Comparison of ENCODE assay signal across 9 mouse cellular contexts in genomic region chr11:110268244-110268844, GRCm38 (mm10). TPM values are rescaled to one million over a fixed set of nuclear protein-coding genes. Genes with fewer than 3 reads are reported as not detected.
DNase-seq lines count a peak whose midpoint lies in the region; ATAC-seq and TF ChIP-seq lines count a peak whose summit lies in the region.
"Had no signal": no experiment of that assay in that cellular context is flagged by ENCODE, and none has a peak within 500 bp of the region (broad histone marks: within the 10 kb centered on the region; RNA-seq: fewer than 3 reads in every experiment).

No protein-coding gene starts in this region.

- H3K9ac ChIP-seq in heart, embryonic 12.5 days: peak overlapping the region; percentile 28; the same call in 1 of the 2 replicates
- H3K9ac ChIP-seq in kidney, postnatal 0 days (ENCODE audit: low read depth, low read length): no peak overlapping the region
- peak overlapping the region; percentile 14; the same call in 1 of the 2 replicates for H3K9ac ChIP-seq in liver, embryonic 14.5 days (replicated peaks)
- H3K9ac ChIP-seq: heart, embryonic 15.5 days had no signal

- peak; percentile 80 to 87 for DNase-seq in CD8-positive naive resting alpha-beta T cell, adult 2 months (ENCODE audit: low read depth in 2 of 2, low spot score in 2 of 2)
- DNase-seq in fibroblast of lung, adult 2 months (ENCODE audit: low read depth): peak; percentile 81
- DNase-seq in kidney, postnatal 0 days (ENCODE audit: low spot score): peak; percentile 93
- peak; percentile 34 to 71 (median 41) for DNase-seq in liver, embryonic 14.5 days (ENCODE audit: low read depth in 3 of 3, low spot score in 3 of 3)
- peak; percentile 75 to 84 for DNase-seq in natural killer cell, adult 2 months (ENCODE audit: low spot score in 2 of 2)
- DNase-seq in splenic B cell, adult 2 months (ENCODE audit: low read depth, low spot score): peak; percentile 91

- H3K4me3 ChIP-seq in brown adipose tissue, adult 24 weeks (ENCODE audit: insufficient read depth, low read depth, low read length): peak overlapping the region; percentile 37
- no peak overlapping the region for H3K4me3 ChIP-seq in heart, embryonic 12.5 days
- H3K4me3 ChIP-seq in kidney, postnatal 0 days (replicated peaks; ENCODE audit: low read depth, low read length): no peak overlapping the region
- peak overlapping the region in 1 of 2 experiments; percentile 15; a peak in 1 of 4 replicates for H3K4me3 ChIP-seq in liver, embryonic 14.5 days (ENCODE audit: insufficient read depth in 1 of 2, low read depth in 2 of 2, low read length in 2 of 2)
- H3K4me3 ChIP-seq: heart, embryonic 15.5 days had no signal

- WGBS in heart, embryonic 12.5 days: 44% methylated on average over 8 of the region's 8 CpGs
- 35% methylated on average over 8 of the region's 8 CpGs for WGBS in kidney, postnatal 0 days
- 31% methylated on average over 8 of the region's 8 CpGs for WGBS in liver, embryonic 14.5 days (ENCODE audit: insufficient replicate concordance)

- ATAC-seq in heart, embryonic 12.5 days (ENCODE audit: insufficient number of reproducible peaks, low FRiP score): no peak
- peak; percentile 54; the same call in 1 of the 2 replicates for ATAC-seq in kidney, postnatal 0 days (replicated peaks; ENCODE audit: low FRiP score, low read depth)
- ATAC-seq in liver, embryonic 14.5 days (ENCODE audit: insufficient read depth): peak; percentile 70

- peak overlapping the region; percentile 81 for H3K27ac ChIP-seq in brown adipose tissue, adult 24 weeks (replicated peaks; ENCODE audit: low read depth, low read length)
- no peak overlapping the region for H3K27ac ChIP-seq in heart, embryonic 12.5 days (ENCODE audit: poor library complexity, severe bottlenecking)
- no peak overlapping the region for H3K27ac ChIP-seq in kidney, postnatal 0 days
- no peak overlapping the region for H3K27ac ChIP-seq in liver, embryonic 14.5 days
- H3K27ac ChIP-seq: heart, embryonic 15.5 days had no signal

- no peaks in the 10 kb centered on the region for H3K9me3 ChIP-seq in heart, embryonic 12.5 days (replicated peaks)
- H3K9me3 ChIP-seq in kidney, postnatal 0 days (replicated peaks; ENCODE audit: low read length): no peaks in the 10 kb centered on the region
- H3K9me3 ChIP-seq in liver, embryonic 14.5 days (ENCODE audit: control insufficient read depth, low read length): no peaks in the 10 kb centered on the region
- H3K9me3 ChIP-seq: heart, embryonic 15.5 days had no signal

- H3K36me3 ChIP-seq in heart, embryonic 12.5 days: no peaks in the 10 kb centered on the region
- no peaks in the 10 kb centered on the region for H3K36me3 ChIP-seq in kidney, postnatal 0 days (ENCODE audit: insufficient read depth, low read length)
- H3K36me3 ChIP-seq in liver, embryonic 14.5 days (replicated peaks; ENCODE audit: control insufficient read depth, insufficient read depth, low read depth): no peaks in the 10 kb centered on the region
- no peaks in the 10 kb centered on the region for H3K36me3 ChIP-seq in splenic B cell, adult 2 months (ENCODE audit: control insufficient read depth, insufficient read depth, low read length, poor library complexity, severe bottlenecking)
- H3K36me3 ChIP-seq: heart, embryonic 15.5 days had no signal

- TF ChIP-seq CTCF in kidney, postnatal 0 days (IDR thresholded peaks at IDR 0.05; ENCODE audit: low read depth): peak; percentile 99
- TF ChIP-seq CTCF in liver, embryonic 14.5 days (IDR thresholded peaks at IDR 0.05; ENCODE audit: low read depth): peak; percentile 98

- no peak for TF ChIP-seq EP300 in liver, embryonic 14.5 days (IDR thresholded peaks at IDR 0.05; ENCODE audit: low read depth)

- H3K27me3 ChIP-seq in heart, embryonic 12.5 days (replicated peaks): no peaks in the 10 kb centered on the region
- H3K27me3 ChIP-seq in kidney, postnatal 0 days (ENCODE audit: insufficient read depth, low read length): no peaks in the 10 kb centered on the region
- no peaks in the 10 kb centered on the region for H3K27me3 ChIP-seq in liver, embryonic 14.5 days (ENCODE audit: control insufficient read depth, insufficient read depth, low read length)
- no peaks in the 10 kb centered on the region for H3K27me3 ChIP-seq in splenic B cell, adult 2 months (ENCODE audit: control insufficient read depth, insufficient read depth, low read length, poor library complexity, severe bottlenecking)
- H3K27me3 ChIP-seq: heart, embryonic 15.5 days had no signal

- H3K4me1 ChIP-seq in brown adipose tissue, adult 24 weeks (ENCODE audit: control insufficient read depth, insufficient read depth, insufficient read length, low read length): no peaks in the 10 kb centered on the region
- no peaks in the 10 kb centered on the region for H3K4me1 ChIP-seq in heart, embryonic 12.5 days (replicated peaks)
- no peaks in the 10 kb centered on the region for H3K4me1 ChIP-seq in kidney, postnatal 0 days (replicated peaks; ENCODE audit: insufficient read depth, low read length)
- H3K4me1 ChIP-seq in liver, embryonic 14.5 days (replicated peaks; ENCODE audit: control insufficient read depth in 2 of 2, insufficient read depth in 2 of 2, low read length in 1 of 2): peaks cover 0 to 3% of the 10 kb centered on the region in 2 experiments; a peak in 1 of 4 replicates
- H3K4me1 ChIP-seq: heart, embryonic 15.5 days had no signal

- H3K4me2 ChIP-seq in heart, embryonic 12.5 days: 0 out of 2 replicates have a peak overlapping the region, but pooled peaks have one; percentile 29
- H3K4me2 ChIP-seq in kidney, postnatal 0 days (ENCODE audit: low read length): no peak overlapping the region
- peak overlapping the region; percentile 41 for H3K4me2 ChIP-seq in liver, embryonic 14.5 days (ENCODE audit: low read depth)
- H3K4me2 ChIP-seq: heart, embryonic 15.5 days had no signal

RNA-seq across cellular contexts. Expression of gene Abca6, which starts 16.8 kb away (rescaled TPM):
- 1.0 and 4.0 TPM in 2 replicates for polyA plus RNA-seq in brown adipose tissue, adult 24 weeks (2012; ENCODE audit: insufficient read depth, insufficient read length, missing spikeins)
- polyA plus RNA-seq in heart, embryonic 12.5 days (2016; fragmentation: Nextera tagmentation; extraction: Ambion mirVana): 0.54 and 0.64 TPM in 2 replicates
- 0.37 and 0.54 TPM in 2 replicates for polyA plus RNA-seq in kidney, postnatal 0 days (2015; fragmentation: Nextera tagmentation; extraction: Ambion mirVana)
- 1.9 and 2.5 TPM in 2 replicates for polyA plus RNA-seq in liver, embryonic 14.5 days (2012; rRNA removed)
- polyA plus RNA-seq in liver, embryonic 14.5 days (2014; fragmentation: Nextera tagmentation; extraction: Ambion mirVana): 4.2 TPM in 2 replicates

Comparison
In these comparisons a context has a peak if more than half of its experiments do, and no peak if none do; other contexts are left out.
1. DNase-seq: peak in every context shown above with its lines; median percentile 93 in kidney, postnatal 0 days; 91 in splenic B cell, adult 2 months; 84 in CD8-positive naive resting alpha-beta T cell, adult 2 months; 81 in fibroblast of lung, adult 2 months; 80 in natural killer cell, adult 2 months; 41 in liver, embryonic 14.5 days.